Mouse (Mus musculus): ENCODE measurements around the gene Abca4.

The Abca4 gene

DNA sequence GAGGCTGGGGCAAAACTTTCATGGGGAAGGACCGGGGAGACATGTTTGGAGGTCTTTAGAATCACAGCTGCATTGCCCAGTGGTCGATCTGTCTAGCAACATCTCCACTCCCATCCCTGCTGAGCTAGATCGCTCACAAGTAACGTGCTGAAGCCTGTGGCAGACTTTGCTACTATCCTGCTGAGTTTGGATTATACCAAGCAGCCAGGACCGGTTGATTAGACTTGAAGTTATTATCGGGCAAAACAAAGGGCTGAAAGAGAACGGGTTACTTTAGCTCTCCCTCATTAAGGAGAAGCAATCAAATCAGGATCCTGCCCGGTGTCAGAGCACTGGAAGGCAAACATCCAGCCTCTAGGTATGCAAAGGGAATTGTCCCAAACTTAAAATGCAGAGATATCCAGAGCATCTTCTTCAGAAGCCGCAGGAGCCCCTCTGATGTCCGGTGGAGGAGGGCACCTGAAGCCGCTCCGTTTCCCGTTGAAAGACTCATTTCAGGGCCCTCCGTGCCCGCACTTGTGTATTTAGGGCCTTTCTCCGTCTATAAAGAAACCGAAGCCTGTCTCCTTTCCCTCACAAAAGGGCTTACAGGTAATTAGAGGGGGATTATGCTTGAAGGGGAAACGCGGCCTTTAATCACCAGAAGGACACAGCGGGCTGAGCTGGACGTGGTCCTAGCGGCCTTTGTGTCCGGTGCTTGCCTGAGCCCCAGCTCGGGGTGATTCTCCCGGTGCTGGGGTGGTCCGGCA is at the start of gene Abca4:
Gene Abca4 (plus strand): TSS at position 645 of the 749 bp plus-strand sequence.
- no peaks in the 10 kb centered on the region for H3K27me3 ChIP-seq (ENCODE audit: control insufficient read depth, insufficient read depth, low read length, poor library complexity, severe bottlenecking)
- DNase-seq (ENCODE audit: low read depth, low spot score): no peak

DNA sequence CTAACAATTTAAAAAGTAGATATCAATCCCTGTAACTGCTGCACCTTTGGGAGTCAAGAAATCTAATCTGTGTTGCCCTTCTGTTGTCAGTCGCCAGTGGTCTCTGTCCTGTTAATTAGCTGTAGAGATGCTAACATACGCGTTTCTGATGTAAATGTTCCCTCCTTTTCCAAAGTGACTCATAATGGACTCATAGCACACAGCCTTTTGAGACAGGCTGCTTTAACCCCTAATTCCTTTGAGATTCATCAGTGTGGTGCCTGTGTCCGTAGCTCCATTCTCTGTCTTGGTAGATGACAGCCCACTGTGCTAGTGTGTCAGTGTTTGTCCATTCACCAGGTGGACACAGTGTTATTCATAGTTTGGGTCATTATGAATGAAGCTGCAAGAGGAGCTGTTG is 49.1 kb upstream of the Abca4 start:
- no peaks in the 10 kb centered on the region for H3K36me3 ChIP-seq (ENCODE audit: control insufficient read depth, insufficient read depth, low read length, poor library complexity, severe bottlenecking)
- no peak for DNase-seq (ENCODE audit: low read depth, low spot score)

More for the DNA sequence above, at the start of gene Abca4:
- no peaks in the 10 kb centered on the region for H3K36me3 ChIP-seq (ENCODE audit: control insufficient read depth, insufficient read depth, low read length, poor library complexity, severe bottlenecking)

GRCm38 (mm10) chr3:121999934-122000333 is 44.3 kb upstream of the Abca4 start:
- no peak for DNase-seq (ENCODE audit: low read depth, low spot score)
- no peaks in the 10 kb centered on the region for H3K27me3 ChIP-seq (ENCODE audit: control insufficient read depth, insufficient read depth, low read length, poor library complexity, severe bottlenecking)
- no peaks in the 10 kb centered on the region for H3K36me3 ChIP-seq (ENCODE audit: control insufficient read depth, insufficient read depth, low read length, poor library complexity, severe bottlenecking)

More for the DNA sequence above, 49.1 kb upstream of the Abca4 start:
- no peaks in the 10 kb centered on the region for H3K27me3 ChIP-seq (ENCODE audit: control insufficient read depth, insufficient read depth, low read length, poor library complexity, severe bottlenecking)

DNA sequence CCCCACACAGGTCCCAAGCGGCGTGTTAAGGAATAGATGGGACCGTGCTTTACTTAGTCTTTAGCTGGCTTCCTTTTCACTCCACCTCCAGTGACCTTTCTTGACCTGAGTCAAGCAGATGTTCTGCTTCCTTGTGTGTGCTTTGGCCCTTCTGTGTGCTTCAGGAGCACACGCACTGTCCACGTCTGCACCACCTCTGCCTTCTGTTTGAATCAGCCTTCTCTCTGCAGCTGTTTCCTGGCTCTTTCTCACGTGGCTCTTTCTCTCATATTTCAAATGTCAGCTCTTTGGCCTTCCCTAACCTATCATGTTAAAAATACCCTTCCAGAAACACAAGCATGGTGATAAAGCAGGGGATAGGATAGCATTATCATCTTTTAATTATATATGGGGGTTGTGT is 42.7 kb upstream of the Abca4 start:
- H3K36me3 ChIP-seq (ENCODE audit: control insufficient read depth, insufficient read depth, low read length, poor library complexity, severe bottlenecking): no peaks in the 10 kb centered on the region
- H3K27me3 ChIP-seq (ENCODE audit: control insufficient read depth, insufficient read depth, low read length, poor library complexity, severe bottlenecking): no peaks in the 10 kb centered on the region
- no peak for DNase-seq (ENCODE audit: low read depth, low spot score)

- DNase-seq (ENCODE audit: low read depth, low spot score): no peak
- Histone ChIP-seq H3K27me3 (ENCODE audit: control insufficient read depth, insufficient read depth, low read length, poor library complexity, severe bottlenecking) (no peaks in the 10 kb centered on the region), H3K36me3 (ENCODE audit: control insufficient read depth, insufficient read depth, low read length, poor library complexity, severe bottlenecking) (no peaks in the 10 kb centered on the region)
These were observed 34.4 kb upstream of the Abca4 start for GRCm38 (mm10) chr3:122009818-122010217.

GRCm38 (mm10) chr3:122010292-122010691 is 34.0 kb upstream of the Abca4 start:
- Histone ChIP-seq H3K36me3 (ENCODE audit: control insufficient read depth, insufficient read depth, low read length, poor library complexity, severe bottlenecking) (no peaks in the 10 kb centered on the region), H3K27me3 (ENCODE audit: control insufficient read depth, insufficient read depth, low read length, poor library complexity, severe bottlenecking) (no peaks in the 10 kb centered on the region)
- no peak for DNase-seq (ENCODE audit: low read depth, low spot score)

GRCm38 (mm10) chr3:122012464-122012863 is 31.8 kb upstream of the Abca4 start:
- Histone ChIP-seq H3K27me3 (ENCODE audit: control insufficient read depth, insufficient read depth, low read length, poor library complexity, severe bottlenecking) (no peaks in the 10 kb centered on the region), H3K36me3 (ENCODE audit: control insufficient read depth, insufficient read depth, low read length, poor library complexity, severe bottlenecking) (no peaks in the 10 kb centered on the region)
- no peak for DNase-seq (ENCODE audit: low read depth, low spot score)

DNA sequence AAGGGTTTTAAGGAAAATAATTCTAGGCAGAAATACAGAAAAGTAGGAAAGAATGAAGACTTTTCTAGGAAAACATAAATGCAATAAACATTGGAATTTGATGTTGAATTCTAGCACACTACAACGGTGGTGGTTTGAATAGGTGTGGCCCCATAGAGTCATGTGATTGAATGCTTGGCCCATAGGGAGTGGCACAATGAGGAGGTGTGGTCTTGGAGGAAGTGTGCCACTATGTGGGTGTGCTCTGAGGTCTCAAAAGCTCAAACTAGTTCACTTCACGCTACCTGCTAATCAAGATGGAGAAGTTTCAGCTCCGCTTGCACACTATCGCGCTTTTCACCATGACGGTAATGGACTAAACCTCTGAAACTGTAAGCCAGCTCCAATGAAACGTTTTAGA is 25.8 kb upstream of the Abca4 start:
- no peaks in the 10 kb centered on the region for H3K36me3 ChIP-seq (ENCODE audit: control insufficient read depth, insufficient read depth, low read length, poor library complexity, severe bottlenecking)
- no peak for DNase-seq (ENCODE audit: low read depth, low spot score)

GRCm38 (mm10) chr3:122019159-122019558 is 25.1 kb upstream of the Abca4 start:
- no peak for DNase-seq (ENCODE audit: low read depth, low spot score)
- H3K27me3 ChIP-seq (ENCODE audit: control insufficient read depth, insufficient read depth, low read length, poor library complexity, severe bottlenecking): no peaks in the 10 kb centered on the region
- no peaks in the 10 kb centered on the region for H3K36me3 ChIP-seq (ENCODE audit: control insufficient read depth, insufficient read depth, low read length, poor library complexity, severe bottlenecking)

More for the DNA sequence above, 25.8 kb upstream of the Abca4 start:
- no peaks in the 10 kb centered on the region for H3K27me3 ChIP-seq (ENCODE audit: control insufficient read depth, insufficient read depth, low read length, poor library complexity, severe bottlenecking)

GRCm38 (mm10) chr3:122021029-122021652 is 23.1 kb upstream of the Abca4 start:
- Histone ChIP-seq H3K36me3 (ENCODE audit: control insufficient read depth, insufficient read depth, low read length, poor library complexity, severe bottlenecking) (no peaks in the 10 kb centered on the region), H3K27me3 (ENCODE audit: control insufficient read depth, insufficient read depth, low read length, poor library complexity, severe bottlenecking) (no peaks in the 10 kb centered on the region)
- no peak for DNase-seq (ENCODE audit: low read depth, low spot score)

GRCm38 (mm10) chr3:122022355-122022754 is 21.9 kb upstream of the Abca4 start:
- Histone ChIP-seq H3K36me3 (ENCODE audit: control insufficient read depth, insufficient read depth, low read length, poor library complexity, severe bottlenecking) (no peaks in the 10 kb centered on the region), H3K27me3 (ENCODE audit: control insufficient read depth, insufficient read depth, low read length, poor library complexity, severe bottlenecking) (no peaks in the 10 kb centered on the region)

DNA sequence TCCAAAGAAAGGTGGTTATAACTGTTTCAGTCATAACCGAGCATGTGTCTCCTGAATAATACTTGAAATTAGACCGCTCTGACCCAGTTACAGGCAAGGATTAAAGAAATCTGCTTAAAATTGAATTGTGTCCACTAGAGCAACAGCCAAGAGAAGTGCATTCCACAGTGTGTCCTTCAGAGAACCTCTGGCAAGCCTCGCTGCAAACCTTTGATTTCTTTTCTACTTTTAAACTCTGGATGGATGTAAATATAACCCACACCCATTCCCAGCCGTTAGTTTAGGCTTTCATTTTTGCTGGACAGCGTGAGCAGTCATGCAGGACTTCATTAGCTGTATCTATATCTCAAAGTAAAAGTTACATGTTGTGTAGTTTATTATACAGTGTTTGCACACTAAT is 17.6 kb upstream of the Abca4 start:
- H3K36me3 ChIP-seq (ENCODE audit: control insufficient read depth, insufficient read depth, low read length, poor library complexity, severe bottlenecking): no peaks in the 10 kb centered on the region
- H3K27me3 ChIP-seq (ENCODE audit: control insufficient read depth, insufficient read depth, low read length, poor library complexity, severe bottlenecking): no peaks in the 10 kb centered on the region
- DNase-seq (ENCODE audit: low read depth, low spot score): no peak

More at GRCm38 (mm10) chr3:122022355-122022754, 21.9 kb upstream of the Abca4 start:
- no peak for DNase-seq (ENCODE audit: low read depth, low spot score)

DNA sequence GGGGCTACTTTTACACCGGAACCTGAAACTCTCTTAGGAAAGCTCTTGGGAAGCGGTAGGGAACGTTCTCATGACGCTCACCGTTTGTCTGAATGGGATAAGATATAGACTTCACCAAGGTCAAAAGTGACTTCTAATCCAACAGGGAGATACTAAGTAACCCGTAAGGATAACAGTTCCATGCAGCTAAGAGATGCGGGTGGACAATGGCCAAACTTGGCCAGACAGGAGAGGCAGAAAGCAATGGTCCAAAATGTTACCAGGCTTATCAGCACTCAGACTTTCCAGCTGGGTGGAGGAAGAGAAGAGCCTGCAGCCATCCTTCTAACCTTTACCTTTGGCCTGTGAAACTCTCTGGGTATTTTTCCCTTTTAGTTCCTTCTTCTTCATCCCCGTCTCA is 16.5 kb upstream of the Abca4 start:
- Histone ChIP-seq H3K36me3 (ENCODE audit: control insufficient read depth, insufficient read depth, low read length, poor library complexity, severe bottlenecking) (no peaks in the 10 kb centered on the region), H3K27me3 (ENCODE audit: control insufficient read depth, insufficient read depth, low read length, poor library complexity, severe bottlenecking) (no peaks in the 10 kb centered on the region)

DNA sequence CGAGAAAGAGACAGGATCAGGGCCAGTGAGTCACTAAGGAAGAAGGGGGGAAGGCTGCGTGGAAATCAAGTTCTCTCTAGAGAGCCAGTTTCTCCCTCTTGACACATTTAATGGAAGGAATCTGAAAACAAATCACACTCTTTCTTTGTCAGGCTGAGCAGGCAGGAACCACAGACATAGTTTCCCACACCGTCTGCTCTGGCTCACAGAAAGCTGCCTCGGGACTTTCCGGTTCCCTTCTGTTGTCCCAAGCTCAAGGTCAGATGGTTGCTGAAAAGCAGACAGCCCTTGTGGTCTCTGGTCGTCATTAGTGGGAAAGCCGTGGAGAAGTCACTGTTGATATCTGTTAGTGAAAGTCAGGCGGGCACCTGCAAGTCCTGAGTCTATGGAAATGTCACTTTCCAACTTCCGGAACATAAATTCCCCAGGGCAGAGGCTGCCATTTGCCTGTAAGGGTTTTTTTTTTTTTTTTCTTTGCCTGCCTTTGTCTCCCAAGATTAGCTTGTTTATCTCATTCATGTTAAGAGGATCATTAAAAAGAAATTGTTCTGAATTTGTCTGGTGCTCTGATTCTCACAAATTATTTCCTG is 10.9 kb upstream of the Abca4 start:
- no peaks in the 10 kb centered on the region for H3K27me3 ChIP-seq (ENCODE audit: control insufficient read depth, insufficient read depth, low read length, poor library complexity, severe bottlenecking)
- H3K36me3 ChIP-seq (ENCODE audit: control insufficient read depth, insufficient read depth, low read length, poor library complexity, severe bottlenecking): no peaks in the 10 kb centered on the region
- no peak for DNase-seq (ENCODE audit: low read depth, low spot score)

More for the DNA sequence above, 16.5 kb upstream of the Abca4 start:
- DNase-seq (ENCODE audit: low read depth, low spot score): no peak

DNA sequence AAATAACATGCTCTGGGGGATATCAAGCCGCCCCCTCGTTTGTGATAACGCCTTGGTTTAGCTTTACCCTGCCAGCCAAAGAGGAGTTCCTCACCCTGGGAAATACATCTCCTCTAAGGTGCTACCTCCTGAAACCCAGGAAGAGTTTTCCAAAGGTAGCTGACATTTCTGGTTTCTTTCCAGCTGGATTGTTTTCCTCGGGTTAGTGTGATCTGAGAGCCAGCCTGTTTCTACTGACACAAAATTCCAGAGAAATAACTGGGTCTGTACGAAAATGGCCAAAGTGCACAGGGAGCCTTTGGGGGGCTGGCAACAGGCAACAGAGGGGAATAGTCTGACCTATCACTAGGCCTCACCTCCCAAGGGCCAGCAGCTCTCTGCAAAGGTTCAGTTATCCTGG is 10.0 kb upstream of the Abca4 start:
- H3K27me3 ChIP-seq (ENCODE audit: control insufficient read depth, insufficient read depth, low read length, poor library complexity, severe bottlenecking): no peaks in the 10 kb centered on the region
- no peak for DNase-seq (ENCODE audit: low read depth, low spot score)
- H3K36me3 ChIP-seq (ENCODE audit: control insufficient read depth, insufficient read depth, low read length, poor library complexity, severe bottlenecking): no peaks in the 10 kb centered on the region

Measured in splenic B cell, adult 2 months (primary cell).